Mouse (Mus musculus) adrenal gland, adult (tissue): ENCODE measurements at regions not wholly inside any gene's neighbourhood (a gene's known extent, or its start where the extent isn't known, plus 50 kb on each side); places are given as distances from the start of the nearest gene placed in this dataset.

Experiments
- DNase-seq, 2 experiments: peaks; one replicate each; pipeline ENCODE4 v3.0.0; 2022 to 2023; ENCODE audit warnings: low spot score in 1 of 2; ENCODE audit not compliant: inconsistent age in 2 of 2

DNA sequence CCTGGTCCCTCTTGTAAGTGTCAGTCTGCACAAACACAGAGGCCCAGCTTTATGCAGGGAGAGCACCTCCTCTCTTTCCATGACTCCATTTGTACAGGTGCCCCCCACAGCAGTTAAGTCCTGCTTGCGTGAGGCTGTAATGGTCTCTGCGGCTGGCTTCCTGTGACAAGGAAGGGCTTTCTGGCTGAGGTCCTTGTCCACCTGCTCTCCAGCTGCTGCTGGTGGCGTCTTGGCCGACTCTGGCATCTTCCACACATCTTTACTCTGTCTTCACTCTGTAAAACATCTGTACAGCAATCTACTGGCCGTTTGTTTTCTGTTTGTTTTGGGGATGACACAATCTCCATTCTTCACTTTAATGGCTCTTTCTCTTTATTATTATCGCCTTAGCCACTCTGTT, 60.8 kb downstream of the Rpusd4 start:
- no peak for DNase-seq

DNA sequence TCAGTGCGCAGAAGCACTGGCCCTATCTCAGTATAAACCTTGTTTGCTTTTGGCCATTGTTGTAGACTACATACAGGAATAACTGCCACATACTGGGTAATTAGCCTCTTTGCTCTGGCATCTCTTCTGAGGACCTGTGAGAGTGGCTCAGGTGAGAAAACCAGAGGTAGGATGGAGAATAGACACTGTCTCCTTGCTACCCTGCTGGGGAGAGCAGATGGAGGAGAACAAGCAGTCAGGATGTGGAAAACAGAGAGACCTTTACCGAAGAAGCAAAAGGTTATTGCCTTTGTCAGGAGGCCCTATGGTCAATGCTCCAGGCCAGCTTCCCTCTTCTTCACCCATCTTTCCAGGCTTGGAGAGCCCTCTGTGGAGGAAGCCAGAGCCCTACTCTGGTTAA, 62.7 kb downstream of the Rpusd4 start:
- DNase-seq: no peak

DNA sequence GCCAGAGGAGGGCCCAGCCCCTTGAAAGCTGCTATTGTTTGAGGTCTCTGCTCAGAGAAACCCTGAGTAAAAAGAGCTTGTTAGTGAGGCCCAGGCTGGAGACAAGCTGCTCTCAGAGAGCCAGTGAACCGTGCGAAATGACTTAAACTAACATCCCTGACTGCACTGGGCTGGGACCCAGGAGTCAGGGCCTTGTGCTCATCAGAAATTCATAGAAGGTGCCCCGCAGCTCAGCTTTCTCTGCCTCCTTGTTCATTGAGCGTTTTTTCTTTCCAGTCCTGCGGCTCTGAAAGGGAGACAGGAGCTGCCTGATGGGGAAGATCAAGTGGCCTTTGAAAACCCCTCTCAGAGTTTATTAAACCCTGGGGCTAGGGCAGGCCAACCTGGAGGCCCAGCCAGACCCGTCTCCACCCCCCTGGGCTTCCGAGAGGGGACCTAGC, 63.6 kb downstream of the Rpusd4 start:
- DNase-seq: no peak

DNA sequence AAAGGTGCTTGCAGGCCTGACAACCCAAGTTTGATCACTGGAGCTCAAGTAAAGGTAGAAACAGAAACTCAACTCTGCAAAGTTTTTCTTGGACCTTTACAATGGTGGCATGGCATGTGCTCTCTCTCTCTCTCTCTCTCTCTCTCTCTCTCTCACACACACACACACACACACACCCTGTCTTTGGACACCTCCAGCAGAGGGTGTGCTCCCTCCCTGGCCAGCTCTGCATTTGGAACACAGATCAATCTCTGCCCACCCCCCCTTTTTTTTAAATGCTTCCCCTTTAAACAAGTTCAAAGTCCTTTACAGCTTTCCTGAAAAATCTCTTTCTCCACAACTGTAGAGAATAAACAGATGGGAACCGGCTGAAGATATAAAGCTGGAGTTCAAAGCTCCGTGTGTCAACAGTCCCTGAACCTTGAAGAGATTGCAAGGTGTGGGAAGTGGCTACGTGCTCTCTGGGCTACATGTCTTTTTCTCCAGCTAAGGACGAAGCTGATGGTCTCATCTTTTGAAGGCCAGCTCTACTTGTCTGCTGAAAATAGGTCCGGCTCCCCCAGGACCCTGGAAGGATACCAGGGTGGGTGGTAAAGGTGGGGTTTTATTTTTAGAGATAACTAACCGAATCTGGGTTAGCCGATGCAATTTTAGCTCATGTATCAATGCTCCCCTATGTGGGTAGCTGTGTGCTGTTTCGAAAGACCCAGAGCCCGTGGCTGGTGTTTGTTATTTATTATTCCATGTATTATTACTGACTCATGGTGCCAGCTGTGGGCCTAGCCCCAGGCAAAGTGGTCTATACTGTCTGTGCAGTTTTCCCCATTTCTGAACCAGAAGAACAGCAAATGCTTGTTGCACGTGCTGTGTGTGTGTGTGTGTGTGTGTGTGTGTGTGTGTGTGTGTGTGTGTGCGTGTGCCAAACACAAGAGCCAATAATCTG, 65.3 kb downstream of the Rpusd4 start:
- no peak for DNase-seq

DNA sequence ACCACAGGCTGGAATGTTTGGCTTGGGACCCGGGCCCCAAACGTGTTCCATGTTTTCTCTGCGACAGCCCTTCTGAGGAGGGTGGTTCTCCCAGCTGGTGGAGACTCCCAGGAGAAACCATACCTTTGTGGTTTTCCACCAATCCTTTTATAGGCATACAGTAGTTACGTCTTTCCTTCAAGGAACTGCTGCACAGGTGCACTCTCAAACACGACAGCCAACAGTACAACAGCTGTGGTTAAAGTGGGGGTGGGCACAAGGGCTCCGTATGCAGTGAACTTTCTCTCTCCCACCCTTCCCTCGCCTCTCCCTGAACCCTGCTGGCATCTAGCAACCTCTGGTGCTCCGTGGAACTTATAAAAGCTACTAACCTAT, 66.0 kb downstream of the Rpusd4 start:
- DNase-seq: no peak

DNA sequence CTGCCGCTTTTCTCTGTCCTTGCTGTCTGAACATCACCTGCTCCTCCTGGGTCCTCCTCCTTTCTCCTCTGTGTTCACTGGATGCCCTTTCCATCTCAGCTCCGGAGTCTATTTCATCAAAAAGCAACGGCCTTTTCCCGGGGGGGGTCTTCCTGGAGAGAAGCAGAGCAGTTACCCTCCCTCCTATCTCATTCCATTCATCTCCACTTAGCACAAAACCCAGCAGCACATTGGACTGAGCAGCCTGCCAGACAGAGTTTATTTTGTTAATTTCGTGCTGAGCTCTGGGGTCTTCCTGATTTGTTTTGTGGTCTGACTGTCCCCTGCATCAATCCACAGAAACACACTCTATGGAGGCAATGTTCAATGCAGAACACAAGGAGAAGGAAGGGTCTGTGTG, 66.9 kb downstream of the Rpusd4 start:
- no peak for DNase-seq

DNA sequence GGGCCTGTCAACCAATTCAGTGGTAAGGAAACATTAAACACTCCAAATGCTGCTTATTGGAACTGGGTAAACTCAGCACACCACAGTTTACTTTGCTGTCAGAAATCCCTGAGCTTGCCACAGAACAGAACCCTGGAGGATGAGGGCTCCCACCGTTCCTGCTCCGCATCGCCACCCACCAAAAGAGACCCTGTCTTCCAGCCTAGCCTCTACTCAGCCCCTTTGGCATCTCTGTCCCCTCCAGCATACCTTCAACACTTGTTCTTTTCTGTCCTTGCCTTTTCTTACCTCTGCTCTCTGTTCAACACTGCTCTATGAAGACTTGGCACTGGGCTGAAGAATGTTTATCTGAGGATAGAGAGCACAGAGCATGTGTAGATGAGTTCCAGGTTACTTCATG, 67.5 kb downstream of the Rpusd4 start:
- DNase-seq: peak in 1 of 2 experiments; percentile 35

DNA sequence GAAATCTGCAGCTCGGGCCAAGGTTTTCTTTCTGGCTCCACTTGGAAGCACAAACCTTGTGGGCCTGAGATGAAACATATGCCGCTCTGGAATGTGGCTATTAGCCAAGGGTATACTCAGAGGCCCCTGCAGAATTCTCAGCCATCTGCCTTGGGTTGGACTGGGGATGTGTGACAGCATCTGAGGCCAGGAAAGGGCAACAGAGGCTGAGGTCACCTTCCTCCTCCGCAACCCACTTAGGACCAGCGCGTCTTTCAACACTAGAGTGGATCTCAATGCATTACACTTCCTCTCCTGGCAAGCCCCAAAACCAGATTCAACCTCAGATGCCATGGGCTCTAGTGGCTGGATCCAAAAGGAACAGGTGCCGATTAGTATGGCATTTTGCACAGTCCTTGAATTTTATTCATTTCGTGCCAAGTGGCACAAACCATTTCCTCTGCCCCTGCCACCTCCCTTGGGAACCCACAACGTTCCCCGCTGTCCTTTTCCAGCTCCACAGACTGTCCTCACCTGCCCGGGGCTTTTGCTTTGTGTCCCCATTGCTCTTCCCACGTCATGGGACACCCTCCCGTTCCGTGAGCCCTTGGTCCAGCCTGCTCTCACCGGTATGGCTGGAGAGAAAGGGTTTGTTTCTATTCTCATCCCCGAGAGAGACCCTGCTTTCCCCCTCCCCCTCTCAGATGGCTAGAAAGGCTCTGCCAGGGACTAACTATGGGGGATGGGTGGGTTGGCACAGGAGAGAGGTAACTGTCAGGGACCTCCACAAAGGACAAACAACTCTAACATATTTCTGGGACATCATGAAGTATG, 68.4 kb downstream of the Rpusd4 start:
- peak in 1 of 2 experiments; percentile 82 for DNase-seq

DNA sequence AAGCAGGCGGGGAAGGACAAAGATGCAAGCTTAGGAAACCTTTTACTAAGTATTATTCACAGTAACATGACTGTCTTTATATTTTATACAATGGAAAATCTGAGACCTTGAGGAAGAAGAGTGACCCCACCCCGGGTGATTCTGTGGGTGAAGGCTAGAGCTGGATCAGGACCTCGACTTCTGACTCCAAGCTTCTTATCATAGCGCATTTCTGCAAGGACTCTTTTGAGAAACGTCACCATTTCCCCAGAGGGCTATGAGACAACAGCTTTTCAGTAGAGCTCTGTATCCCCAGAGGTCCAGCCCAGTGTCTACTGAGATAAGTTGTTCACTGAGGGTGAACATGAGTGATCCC, 69.0 kb downstream of the Rpusd4 start:
- peak in 1 of 2 experiments; percentile 75 for DNase-seq

DNA sequence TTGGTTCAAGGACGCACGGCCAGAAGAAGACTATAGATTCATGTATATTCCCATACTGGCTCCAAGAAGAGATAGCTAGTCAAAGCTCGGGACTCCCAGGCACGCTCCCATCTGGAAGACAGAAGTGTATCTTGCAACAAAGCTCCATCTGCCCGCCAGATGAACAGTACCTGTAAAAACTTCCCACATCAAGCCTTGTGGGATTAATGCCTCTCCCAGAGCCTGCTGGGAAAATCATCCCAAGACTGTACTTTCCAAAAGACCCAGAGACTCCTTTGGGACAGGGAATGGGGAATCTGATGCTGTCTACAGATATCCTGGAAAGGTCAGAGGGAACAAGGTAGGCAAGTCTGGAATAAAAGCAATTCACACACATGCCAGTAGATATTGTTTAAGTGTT, 71.2 kb downstream of the Rpusd4 start:
- DNase-seq: no peak

DNA sequence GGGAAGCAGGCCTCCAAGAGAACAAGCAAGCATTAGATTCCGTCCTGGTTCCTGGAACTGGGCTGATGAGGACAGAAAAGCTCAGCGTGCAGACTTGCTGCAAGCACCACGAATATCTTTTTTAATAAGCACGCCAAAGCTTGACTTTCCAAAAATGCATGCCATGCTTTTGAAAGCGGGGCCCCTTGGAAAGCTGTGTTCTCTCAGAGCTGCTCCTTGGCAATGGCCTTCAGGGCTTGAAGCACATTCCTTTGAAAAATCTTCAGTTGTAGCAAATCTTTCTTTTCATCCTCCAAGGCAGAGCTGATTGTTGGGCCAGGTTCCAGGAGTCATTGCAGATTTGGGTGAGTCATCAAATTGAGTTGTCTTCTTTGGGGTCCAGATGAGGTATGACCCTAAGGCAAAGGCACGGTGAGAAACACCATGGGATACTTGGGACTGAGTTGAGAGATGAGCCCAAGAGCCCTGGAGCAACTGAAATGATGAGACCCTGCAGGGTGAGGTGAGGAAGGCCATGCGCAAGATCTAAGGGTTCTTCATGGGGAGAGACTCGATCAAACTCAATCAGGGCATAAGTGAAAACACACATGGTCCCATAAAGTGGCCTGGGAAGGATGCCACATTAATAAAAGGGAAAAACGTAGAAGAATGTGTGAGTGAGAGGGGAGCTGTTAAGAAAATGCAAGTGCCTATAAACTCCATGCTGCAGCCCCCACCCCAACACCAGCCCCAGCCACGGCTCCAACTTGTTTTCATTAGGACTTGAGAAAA, 72.0 kb downstream of the Rpusd4 start:
- DNase-seq: no peak

DNA sequence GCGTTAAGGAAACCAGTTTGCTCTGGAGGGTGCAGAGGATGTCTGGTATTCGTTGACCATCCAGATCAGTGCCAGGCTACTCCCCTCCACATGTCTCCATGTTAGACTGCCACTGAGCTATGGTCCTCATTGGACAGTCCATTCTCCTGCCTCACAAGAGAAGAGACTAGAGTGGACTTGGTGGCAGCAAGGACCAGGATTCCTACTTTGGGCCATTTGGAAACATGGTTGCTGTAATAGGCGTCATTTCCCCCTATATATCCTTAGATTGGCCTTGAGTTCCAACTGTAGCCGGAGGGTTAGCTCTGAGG, 72.6 kb downstream of the Rpusd4 start:
- DNase-seq: no peak

DNA sequence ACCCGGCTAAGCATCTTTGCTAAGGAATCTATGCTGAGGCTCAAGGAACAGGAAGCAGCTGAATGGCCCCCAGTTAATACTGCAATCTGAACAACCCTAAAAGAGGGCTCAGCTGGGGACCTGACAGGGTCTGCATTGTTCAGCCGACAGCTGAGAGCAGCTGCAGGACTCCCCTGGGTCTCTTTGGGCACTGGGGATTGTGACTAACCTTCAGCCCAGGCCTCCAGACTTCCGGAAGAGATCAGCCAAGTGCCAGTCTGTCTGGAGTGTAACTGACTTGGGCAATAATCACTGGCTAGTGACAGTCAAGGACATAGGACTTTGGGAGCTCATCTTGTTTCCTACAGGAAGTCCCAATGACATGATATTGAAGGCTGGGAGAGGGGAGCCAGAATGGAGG, 73.1 kb downstream of the Rpusd4 start:
- DNase-seq: no peak

DNA sequence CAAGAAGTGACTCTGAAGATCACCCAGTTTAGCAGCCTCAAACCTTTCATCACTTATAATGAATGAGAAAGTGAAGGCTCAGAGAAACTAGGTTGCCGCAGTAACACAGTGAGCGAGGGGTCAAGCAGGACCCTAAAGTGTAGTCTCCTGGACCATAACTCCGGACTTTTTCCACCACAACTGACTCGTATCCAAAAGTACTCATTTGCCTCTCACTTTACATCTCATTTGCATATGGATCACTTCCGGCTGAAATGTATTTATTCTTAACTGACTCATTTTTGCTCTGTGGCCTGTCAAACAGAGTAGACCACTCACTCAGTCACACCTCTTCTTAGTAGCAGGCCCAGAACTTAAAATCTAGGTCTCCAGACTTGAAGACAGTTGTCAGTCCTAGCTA, 73.7 kb downstream of the Rpusd4 start:
- no peak for DNase-seq

DNA sequence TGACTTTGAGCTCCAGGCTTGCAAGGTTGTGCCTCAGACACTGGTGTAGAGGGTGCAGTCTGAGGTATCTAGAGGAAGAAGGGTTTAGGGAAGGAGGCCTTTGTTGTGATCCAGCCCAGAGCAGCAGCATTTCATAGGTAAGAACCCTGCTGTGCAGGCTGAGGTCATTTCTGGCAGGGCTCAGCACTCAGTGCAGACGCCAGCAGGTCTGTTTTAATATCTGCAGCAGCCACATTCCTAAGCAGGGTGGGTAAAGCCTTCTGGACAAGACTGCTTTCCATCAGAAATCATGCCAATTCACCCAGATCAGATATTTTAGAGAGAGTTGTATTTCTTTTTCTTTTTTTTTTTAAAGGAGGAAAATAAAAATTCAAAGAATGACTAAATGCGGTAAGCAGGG, 74.8 kb downstream of the Rpusd4 start:
- no peak for DNase-seq

DNA sequence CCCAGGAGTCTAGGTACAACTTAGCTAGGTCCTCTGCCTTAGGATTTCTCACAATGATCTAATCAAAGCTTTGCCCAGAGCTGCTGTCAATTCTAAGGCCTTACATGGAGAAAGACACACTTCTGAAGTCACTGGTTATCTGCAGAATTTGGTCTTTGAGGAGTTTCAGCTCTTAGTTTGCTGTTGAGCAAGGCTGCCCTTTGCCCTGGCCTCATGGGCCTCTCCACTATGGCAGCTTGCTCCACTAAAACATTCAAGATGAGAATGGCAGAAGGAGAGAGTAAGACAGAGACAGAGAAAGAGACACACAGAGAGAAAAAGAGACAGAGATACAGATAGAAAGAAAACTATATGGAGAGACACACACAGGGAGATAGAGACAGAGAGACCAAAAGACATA, 75.7 kb downstream of the Rpusd4 start:
- DNase-seq: no peak

DNA sequence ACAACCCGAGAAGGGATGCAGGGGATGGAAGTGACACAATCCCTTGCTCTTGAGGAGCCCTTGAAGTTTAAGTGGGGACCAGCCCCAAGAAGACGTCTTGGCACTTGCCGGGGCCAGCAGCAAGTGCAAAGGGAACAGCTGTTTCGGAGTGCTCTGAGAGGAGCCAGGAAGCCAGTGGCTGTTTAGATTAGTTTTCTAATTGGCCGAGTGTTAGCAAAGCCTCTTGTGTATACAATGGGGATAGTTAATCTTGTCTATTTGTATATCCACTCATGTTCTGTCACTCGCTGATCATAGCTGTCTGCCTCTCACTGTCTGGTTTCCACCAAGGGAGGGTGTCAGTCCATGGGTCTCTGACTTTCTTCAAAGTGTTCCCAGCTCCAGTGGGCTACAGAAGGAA, 76.6 kb upstream of the Cdon start:
- DNase-seq: no peak

DNA sequence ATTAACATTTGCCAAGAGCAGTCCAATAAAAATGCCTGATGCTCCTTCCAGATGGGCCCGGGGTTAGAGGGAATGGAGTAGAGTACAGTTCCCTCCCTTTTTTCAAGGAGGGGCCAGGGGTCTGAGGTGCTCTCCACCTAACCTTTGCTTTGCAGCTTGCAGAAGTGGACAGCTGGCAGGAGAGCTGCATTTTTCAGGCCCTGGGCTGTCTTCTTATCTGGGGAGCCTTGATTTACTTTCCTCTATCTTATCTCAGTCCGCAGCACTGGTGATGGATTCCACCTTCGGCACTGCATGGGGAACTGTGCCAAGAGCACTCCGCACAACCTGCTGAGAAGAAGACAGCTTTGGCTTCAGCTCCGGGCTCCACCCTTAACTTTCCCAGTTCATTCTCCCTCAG, 74.5 kb upstream of the Cdon start:
- DNase-seq: peak; percentile 18 to 69

DNA sequence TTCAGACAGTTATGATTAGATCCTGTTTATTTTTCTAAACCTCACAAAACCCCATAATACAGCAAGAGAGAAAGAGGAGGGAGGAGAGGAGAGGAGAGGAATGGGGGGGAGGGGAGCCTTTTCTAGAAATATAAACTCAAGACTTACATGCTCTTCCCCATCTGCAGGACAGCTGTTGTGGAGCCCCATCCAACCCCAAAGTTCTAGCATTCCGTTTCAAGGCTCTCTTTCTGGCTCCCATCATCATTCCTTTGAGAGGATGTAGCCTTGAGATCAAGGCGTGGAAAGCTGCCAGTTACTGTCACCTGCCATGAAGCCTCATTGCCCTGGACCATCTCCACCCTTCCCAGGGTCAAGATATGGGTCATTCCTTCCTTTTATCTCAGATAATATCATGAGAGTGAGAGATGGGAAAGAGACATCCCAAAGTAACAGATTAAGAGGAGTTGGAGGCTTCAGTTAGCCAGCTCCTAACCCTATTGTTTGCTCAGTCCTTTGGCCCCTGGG, 70.8 kb upstream of the Cdon start:
- no peak for DNase-seq

DNA sequence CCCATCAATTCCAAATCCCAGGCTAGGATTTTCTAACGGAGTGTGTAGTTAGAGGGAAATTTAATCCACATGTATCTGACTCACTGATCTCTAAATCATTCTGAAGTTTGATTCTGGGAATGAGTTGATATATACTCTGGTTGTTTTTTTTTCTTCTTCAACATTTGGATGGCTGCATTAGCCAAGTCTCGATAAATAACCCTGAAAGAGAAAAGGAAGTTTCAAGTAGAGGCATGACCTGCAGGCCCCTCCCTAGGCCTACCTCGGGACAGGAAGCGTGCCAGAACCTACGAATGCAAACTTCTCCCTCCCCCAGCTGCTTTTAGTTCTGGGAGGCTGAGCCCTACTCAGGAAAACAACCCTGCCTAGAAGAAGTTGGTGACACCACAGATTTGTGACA, 69.4 kb upstream of the Cdon start:
- no peak for DNase-seq

DNA sequence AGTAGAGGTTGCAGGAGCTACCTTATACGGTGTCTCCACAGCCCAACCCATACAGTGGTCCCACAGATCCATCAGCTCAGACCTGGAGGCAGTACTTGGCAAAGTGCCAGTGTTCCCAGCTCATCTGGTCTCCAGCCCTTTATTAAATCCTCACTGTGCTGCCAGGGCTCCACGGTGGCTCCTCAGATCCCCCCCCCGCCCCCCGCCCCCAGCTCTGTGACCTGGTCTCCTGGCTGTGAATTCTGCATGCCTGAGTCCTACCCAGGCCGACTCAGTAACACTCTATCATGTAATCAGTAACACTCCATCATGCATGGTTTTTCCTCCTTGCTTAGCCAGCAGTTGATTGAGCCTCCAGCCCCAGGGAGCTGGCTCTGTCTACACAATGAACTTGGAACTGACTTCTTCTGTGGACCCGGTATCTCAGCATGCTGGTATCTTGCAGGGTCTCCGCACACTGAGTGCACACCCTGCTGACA, 66.2 kb upstream of the Cdon start:
- no peak for DNase-seq
